Mouse (Mus musculus) heart, postnatal 0 days (tissue): ENCODE data around the gene Dpyd. TPM values are rescaled to one million over a fixed set of nuclear protein-coding genes. Genes with fewer than 3 reads are reported as not detected.

Experiments
- ATAC-seq: fragments of 200-750 bp; cut with Nextera tagmentation; 2 replicates; pipeline ENCODE4 v1.8.0; 2017; ENCODE audit warnings: low read depth, moderate number of reproducible peaks, moderate library complexity; ENCODE audit not compliant: insufficient read depth
- DNase-seq: peaks from one replicate; pipeline ENCODE4 v3.0.0-alpha.2; 2016; ENCODE audit warnings: low spot score
- H3K27ac ChIP-seq: fragments of 300-500 bp; sonication (generic); 2 replicates; pipeline ENCODE4 v1.5.1; 2014; ENCODE audit warnings: low read depth, mild to moderate bottlenecking
- H3K27me3 ChIP-seq: fragments of 300-500 bp; sonication (generic); 2 replicates; pipeline ENCODE4 v1.6.1; 2014; ENCODE audit warnings: low read length, mixed read lengths; ENCODE audit not compliant: control insufficient read depth, insufficient read depth
- H3K36me3 ChIP-seq: fragments of 300-500 bp; sonication (generic); replicated peaks from 2 replicates; pipeline ENCODE4 v1.6.1; 2014; ENCODE audit warnings: low read length, mixed read lengths; ENCODE audit not compliant: control insufficient read depth, insufficient read depth
- H3K4me1 ChIP-seq: fragments of 300-500 bp; sonication (generic); 2 replicates; pipeline ENCODE4 v1.6.1; 2014; ENCODE audit warnings: antibody characterized with exemption; ENCODE audit not compliant: control insufficient read depth, insufficient read depth
- H3K4me2 ChIP-seq: fragments of 300-500 bp; sonication (generic); 2 replicates; pipeline ENCODE4 v1.6.1; 2014; ENCODE audit warnings: low read depth, mild to moderate bottlenecking, low read length, moderate library complexity
- H3K4me3 ChIP-seq: fragments of 300-500 bp; sonication (generic); 2 replicates; pipeline ENCODE4 v1.5.1; 2014; ENCODE audit warnings: low read depth, low read length
- H3K9ac ChIP-seq: fragments of 300-500 bp; sonication (generic); replicated peaks from 2 replicates; pipeline ENCODE4 v1.6.1; 2014; ENCODE audit warnings: low read depth, low read length, mixed read lengths
- H3K9me3 ChIP-seq: fragments of 300-500 bp; sonication (generic); replicated peaks from 2 replicates; pipeline ENCODE4 v1.6.1; 2016; ENCODE audit warnings: low read length; ENCODE audit not compliant: control insufficient read depth
- CTCF ChIP-seq: IDR thresholded peaks from 2 replicates; pipeline ENCODE4 v1.5.1; 2016; ENCODE audit warnings: antibody characterized with exemption, control low read depth, low read depth
- EP300 ChIP-seq: IDR thresholded peaks from 2 replicates; pipeline ENCODE4 v1.6.1; 2016; ENCODE audit warnings: antibody characterized with exemption, low read depth
- WGBS: fragments of 180-500 bp; shearing (Covaris S2); extraction: QIAGEN DNeasy Blood & Tissue Kit; methylation state at CpG from one replicate; pipeline ENCODE4 v1.1.7; 2014; 5-methylcytosine and 5-hydroxymethylcytosine counted together
- polyA plus RNA-seq: library from polyadenylated mRNA; unstranded; fragments of >200 nt; fragmentation: Nextera tagmentation; extraction: Ambion mirVana; gene quantifications from 2 replicates; pipeline ENCODE4 v1.2.1, GENCODE M21; 2015
- total RNA-seq: library from RNA; depleted of rRNA; stranded (reverse); fragments of >200 nt; gene quantifications from 2 replicates; pipeline ENCODE4 v1.2.3, GENCODE M21; 2014; ENCODE audit warnings: low replicate concordance

The Dpyd gene
- total and polyA plus RNA-seq, 2 experiments from 2014 or later, result 2.8 to 3.1 TPM

GRCm38 (mm10) chr3:118852711-118853110 is 290.8 kb downstream of the Dpyd start:
- Histone ChIP-seq H3K4me3 (no peak overlapping the region), H3K4me1 (no peaks in the 10 kb centered on the region), H3K4me2 (no peak overlapping the region), H3K27ac (no peak overlapping the region), H3K9ac (no peak overlapping the region), H3K27me3 (no peaks in the 10 kb centered on the region), H3K9me3 (no peaks in the 10 kb centered on the region), H3K36me3 (no peaks in the 10 kb centered on the region)
- 76% methylated on average over 5 of the region's 5 CpGs for WGBS
- TF ChIP-seq EP300, result no peak
- no peak for TF ChIP-seq CTCF
- DNase-seq, result no peak
- ATAC-seq, result no peak

DNA sequence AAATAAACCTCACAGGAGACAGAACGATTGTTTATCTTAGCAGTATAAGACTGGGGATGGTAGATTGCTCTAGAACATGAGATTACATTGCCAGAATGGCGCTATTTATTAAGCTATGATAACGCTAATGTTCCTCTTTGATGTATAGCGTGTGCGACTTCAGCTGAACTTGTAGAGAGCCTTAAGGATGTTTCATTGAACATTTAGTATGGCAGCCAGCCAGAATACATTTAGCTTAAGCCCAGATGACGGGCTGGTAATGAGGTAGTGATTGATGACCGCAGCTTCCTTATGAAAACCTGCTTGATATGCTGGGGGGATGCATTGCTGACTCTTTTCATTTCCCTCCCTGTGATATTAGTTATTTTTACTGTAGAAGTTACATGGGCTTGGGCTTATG is 293.5 kb downstream of the Dpyd start:
- Histone ChIP-seq H3K9me3 (no peaks in the 10 kb centered on the region), H3K4me1 (no peaks in the 10 kb centered on the region), H3K36me3 (no peaks in the 10 kb centered on the region), H3K27me3 (no peaks in the 10 kb centered on the region), H3K4me2 (no peak overlapping the region), H3K9ac (no peak overlapping the region), H3K4me3 (no peak overlapping the region), H3K27ac (no peak overlapping the region)
- TF ChIP-seq CTCF, result no peak
- no peak for TF ChIP-seq EP300
- ATAC-seq (no peak), DNase-seq (no peak)
- WGBS, result 53% methylated on average over 7 of the region's 7 CpGs

DNA sequence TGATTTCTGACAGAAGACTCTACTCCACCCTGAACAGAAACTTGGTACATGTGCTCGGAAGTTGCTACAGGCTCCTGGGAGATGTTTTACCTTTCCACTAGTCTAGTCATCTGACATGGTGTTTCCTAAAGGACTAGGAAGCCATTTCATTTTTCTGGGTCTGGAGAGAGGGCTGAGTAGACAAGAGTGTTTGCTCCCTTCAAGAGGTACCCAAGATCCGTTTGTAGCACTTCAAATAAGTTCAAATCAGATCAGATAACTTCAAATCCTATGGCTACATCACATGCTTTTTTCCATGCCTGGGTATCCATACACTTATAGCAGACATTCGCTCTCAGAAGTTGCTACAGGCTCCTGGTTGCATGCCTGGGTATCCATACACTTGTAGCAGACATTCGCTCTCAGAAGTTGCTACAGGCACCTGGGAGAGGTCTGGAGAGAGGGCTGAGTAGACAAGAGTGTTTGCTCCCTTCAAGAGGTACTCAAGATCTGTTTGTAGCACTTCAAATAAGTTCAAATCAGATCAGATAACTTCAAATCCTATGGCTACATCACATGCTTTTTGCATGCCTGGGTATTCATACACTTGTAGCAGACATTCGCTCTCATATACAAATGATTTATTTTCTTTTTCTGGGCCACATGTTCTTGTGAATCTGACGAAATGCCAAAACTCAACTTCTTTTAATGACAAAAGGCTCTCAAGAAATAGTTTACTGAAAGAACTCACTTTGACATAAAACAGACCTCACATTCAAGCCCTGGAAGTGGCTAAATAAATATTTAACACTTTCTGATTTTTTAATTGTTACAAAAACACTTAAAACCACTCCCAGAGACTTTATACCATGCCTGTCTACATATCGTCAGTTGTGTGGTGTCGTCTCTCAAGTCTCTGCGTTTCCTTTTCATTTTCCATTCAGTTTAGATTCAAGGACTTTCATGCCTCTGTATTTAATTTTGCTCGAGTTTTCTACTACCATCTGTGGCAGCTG is 307.5 kb downstream of the Dpyd start:
- H3K4me1 ChIP-seq, result no peaks in the 10 kb centered on the region
- ATAC-seq, result no peak
- H3K9me3 ChIP-seq, result no peaks in the 10 kb centered on the region
- H3K9ac ChIP-seq, result no peak overlapping the region
- no peaks in the 10 kb centered on the region for H3K27me3 ChIP-seq
- no peak overlapping the region for H3K4me2 ChIP-seq
- H3K4me3 ChIP-seq, result no peak overlapping the region
- H3K36me3 ChIP-seq, result no peaks in the 10 kb centered on the region
- H3K27ac ChIP-seq, result no peak overlapping the region
- 60% methylated on average over 10 of the region's 10 CpGs for WGBS
- no peak for DNase-seq
- TF ChIP-seq CTCF (no peak), EP300 (no peak)

DNA sequence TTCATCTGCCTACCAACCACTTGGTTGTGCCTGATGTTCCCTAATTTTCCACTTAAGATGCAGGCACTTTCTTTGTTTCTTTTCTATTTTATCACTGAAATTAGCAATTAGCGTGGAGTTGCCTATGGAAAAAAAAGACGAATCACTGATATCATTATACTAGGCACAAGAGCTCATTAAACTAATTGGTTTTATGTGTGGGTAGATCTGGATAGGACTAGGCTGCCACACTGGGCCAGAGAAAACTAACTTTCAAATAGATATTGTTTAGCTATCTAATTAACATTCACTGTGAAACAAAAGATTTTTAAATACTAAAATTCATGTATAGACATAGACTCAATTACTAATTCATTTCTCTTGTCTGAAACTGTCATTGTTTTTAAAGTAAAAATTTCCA is 313.9 kb downstream of the Dpyd start:
- Histone ChIP-seq H3K27me3 (no peaks in the 10 kb centered on the region), H3K36me3 (no peaks in the 10 kb centered on the region), H3K4me3 (no peak overlapping the region), H3K9me3 (no peaks in the 10 kb centered on the region), H3K4me1 (no peaks in the 10 kb centered on the region), H3K27ac (no peak overlapping the region), H3K4me2 (no peak overlapping the region), H3K9ac (no peak overlapping the region)
- TF ChIP-seq CTCF (no peak), EP300 (no peak)
- ATAC-seq (no peak), DNase-seq (no peak)
- 68% methylated on average over 2 of the region's 2 CpGs for WGBS

- DNase-seq, result no peak
- no peak overlapping the region for H3K4me2 ChIP-seq
- H3K9me3 ChIP-seq, result no peaks in the 10 kb centered on the region
- TF ChIP-seq EP300 (no peak), CTCF (no peak)
- H3K27me3 ChIP-seq, result no peaks in the 10 kb centered on the region
- 86% methylated on average over 11 of the region's 11 CpGs for WGBS
- H3K27ac ChIP-seq, result no peak overlapping the region
- H3K4me1 ChIP-seq, result no peaks in the 10 kb centered on the region
- ATAC-seq, result no peak
- no peaks in the 10 kb centered on the region for H3K36me3 ChIP-seq
- no peak overlapping the region for H3K4me3 ChIP-seq
- H3K9ac ChIP-seq, result no peak overlapping the region
These were observed 337.1 kb downstream of the Dpyd start for GRCm38 (mm10) chr3:118899036-118899435.
